In genomic region chr12:26557411-26557810, GRCm38 (mm10) we compare ENCODE assay signal across 17 mouse cellular contexts.
DNase-seq lines count a peak whose midpoint lies in the region; ATAC-seq lines count a peak whose summit lies in the region.
"Had no signal": no experiment of that assay in that cellular context is flagged by ENCODE, and none has a peak within 500 bp of the region (broad histone marks: within the 10 kb centered on the region; RNA-seq: fewer than 3 reads in every experiment).

No protein-coding gene starts in this region.

- no peak for ATAC-seq in kidney, embryonic 14.5 days (ENCODE audit: low FRiP score, low TSS enrichment)
- no peak for ATAC-seq in forebrain, embryonic 13.5 days
- no peak for ATAC-seq in limb, embryonic 12.5 days (ENCODE audit: insufficient number of reproducible peaks, insufficient read depth, low FRiP score, low TSS enrichment, low read depth)
- ATAC-seq: lung, postnatal 0 days had no signal

- H3K4me3 ChIP-seq in kidney, embryonic 14.5 days (ENCODE audit: low read length), result no peak overlapping the region
- no peak overlapping the region for H3K4me3 ChIP-seq in embryonic facial prominence, embryonic 10.5 days
- H3K4me3 ChIP-seq in forebrain, embryonic 13.5 days, result no peak overlapping the region
- H3K4me3 ChIP-seq in limb, embryonic 12.5 days (replicated peaks), result no peak overlapping the region
- H3K4me3 ChIP-seq: embryonic facial prominence, embryonic 15.5 days; megakaryocyte, embryonic 14.5 days had no signal

- H3K27ac ChIP-seq in kidney, embryonic 14.5 days (ENCODE audit: low read depth, low read length), result no peak overlapping the region
- peak overlapping the region; percentile 4; the same call in 1 of the 2 replicates for H3K27ac ChIP-seq in embryonic facial prominence, embryonic 10.5 days (replicated peaks)
- peak overlapping the region; percentile 31 for H3K27ac ChIP-seq in forebrain, embryonic 13.5 days
- H3K27ac ChIP-seq in limb, embryonic 12.5 days, result peak overlapping the region; percentile 31; the same call in 1 of the 2 replicates
- H3K27ac ChIP-seq: embryonic facial prominence, embryonic 15.5 days; liver, embryonic 14.5 days had no signal

- DNase-seq in kidney, postnatal 4 days, result peak; percentile 42 to 45
- DNase-seq in embryonic facial prominence, embryonic 10.5 days (ENCODE audit: low spot score), result no peak
- no peak for DNase-seq in thymus, postnatal 10 days (ENCODE audit: low spot score in 2 of 2)
- no peak for DNase-seq in frontal cortex, postnatal 14 days (ENCODE audit: low spot score in 2 of 2)
- DNase-seq: cerebellum, adult 9-11 months; heart, adult 18-20 months; kidney, adult 2 months; layer of hippocampus, postnatal 36 days; right cerebral cortex, postnatal 14 days; thymus, postnatal 36 days had no signal

- H3K9me3 ChIP-seq in kidney, embryonic 14.5 days (ENCODE audit: control insufficient read depth, low read length), result no peaks in the 10 kb centered on the region
- no peaks in the 10 kb centered on the region for H3K9me3 ChIP-seq in embryonic facial prominence, embryonic 10.5 days
- H3K9me3 ChIP-seq in forebrain, embryonic 13.5 days (replicated peaks), result no peaks in the 10 kb centered on the region
- H3K9me3 ChIP-seq in limb, embryonic 12.5 days, result no peaks in the 10 kb centered on the region
- H3K9me3 ChIP-seq: embryonic facial prominence, embryonic 15.5 days; megakaryocyte, embryonic 14.5 days had no signal

- no peaks in the 10 kb centered on the region for H3K36me3 ChIP-seq in kidney, embryonic 14.5 days (ENCODE audit: control insufficient read depth, insufficient read depth, low read length)
- H3K36me3 ChIP-seq in embryonic facial prominence, embryonic 10.5 days (replicated peaks), result no peaks in the 10 kb centered on the region
- no peaks in the 10 kb centered on the region for H3K36me3 ChIP-seq in forebrain, embryonic 13.5 days (ENCODE audit: poor library complexity, severe bottlenecking)
- H3K36me3 ChIP-seq in limb, embryonic 12.5 days, result no peaks in the 10 kb centered on the region
- H3K36me3 ChIP-seq: embryonic facial prominence, embryonic 15.5 days had no signal

- no peaks in the 10 kb centered on the region for H3K27me3 ChIP-seq in kidney, embryonic 14.5 days (ENCODE audit: control insufficient read depth, insufficient read depth, low read length)
- H3K27me3 ChIP-seq in embryonic facial prominence, embryonic 10.5 days (replicated peaks; ENCODE audit: low read depth, poor library complexity, severe bottlenecking), result no peaks in the 10 kb centered on the region
- H3K27me3 ChIP-seq in forebrain, embryonic 13.5 days, result no peaks in the 10 kb centered on the region
- H3K27me3 ChIP-seq in limb, embryonic 12.5 days, result no peaks in the 10 kb centered on the region
- H3K27me3 ChIP-seq: embryonic facial prominence, embryonic 15.5 days; megakaryocyte, embryonic 14.5 days had no signal

- H3K4me1 ChIP-seq in kidney, embryonic 14.5 days (ENCODE audit: control insufficient read depth, insufficient read depth, low read length), result peaks cover 7% of the 10 kb centered on the region
- peaks cover 21% of the 10 kb centered on the region for H3K4me1 ChIP-seq in embryonic facial prominence, embryonic 10.5 days
- H3K4me1 ChIP-seq in forebrain, embryonic 13.5 days, result peaks cover 20% of the 10 kb centered on the region
- H3K4me1 ChIP-seq in limb, embryonic 12.5 days (replicated peaks), result peaks cover 13% of the 10 kb centered on the region
- H3K4me1 ChIP-seq: megakaryocyte, embryonic 14.5 days had no signal

- no peak overlapping the region for H3K4me2 ChIP-seq in kidney, embryonic 14.5 days (replicated peaks; ENCODE audit: low read depth, low read length)
- H3K4me2 ChIP-seq in forebrain, embryonic 13.5 days, result no peak overlapping the region
- no peak overlapping the region for H3K4me2 ChIP-seq in limb, embryonic 12.5 days
- H3K4me2 ChIP-seq: embryonic facial prominence, embryonic 15.5 days had no signal

- WGBS in kidney, embryonic 14.5 days, result 0% methylated on average over 4 of the region's 4 CpGs
- WGBS in embryonic facial prominence, embryonic 10.5 days, result 4% methylated on average over 4 of the region's 4 CpGs
- 6% methylated on average over 4 of the region's 4 CpGs for WGBS in forebrain, embryonic 13.5 days
- WGBS in limb, embryonic 12.5 days, result 10% methylated on average over 4 of the region's 4 CpGs

- no peak overlapping the region for H3K9ac ChIP-seq in kidney, embryonic 14.5 days (ENCODE audit: low read depth, low read length)
- no peak overlapping the region for H3K9ac ChIP-seq in forebrain, embryonic 13.5 days
- H3K9ac ChIP-seq in limb, embryonic 12.5 days (replicated peaks), result no peak overlapping the region
- H3K9ac ChIP-seq: embryonic facial prominence, embryonic 15.5 days; liver, embryonic 14.5 days had no signal

Comparison
In these comparisons a context has a peak if more than half of its experiments do, and no peak if none do; other contexts are left out.
1. DNase-seq: peak in kidney, postnatal 4 days (2 of 2); none in embryonic facial prominence, embryonic 10.5 days (single experiment), thymus, postnatal 10 days (0 of 2) and frontal cortex, postnatal 14 days (0 of 2).